Mouse (Mus musculus): ENCODE measurements around the gene Cdk14.
"Not testable (repeated sequence)": the region's sequence is repeated elsewhere in the genome, so short reads cannot be mapped to it uniquely, and the experiment has no call there.

Gene Cdk14

DNA sequence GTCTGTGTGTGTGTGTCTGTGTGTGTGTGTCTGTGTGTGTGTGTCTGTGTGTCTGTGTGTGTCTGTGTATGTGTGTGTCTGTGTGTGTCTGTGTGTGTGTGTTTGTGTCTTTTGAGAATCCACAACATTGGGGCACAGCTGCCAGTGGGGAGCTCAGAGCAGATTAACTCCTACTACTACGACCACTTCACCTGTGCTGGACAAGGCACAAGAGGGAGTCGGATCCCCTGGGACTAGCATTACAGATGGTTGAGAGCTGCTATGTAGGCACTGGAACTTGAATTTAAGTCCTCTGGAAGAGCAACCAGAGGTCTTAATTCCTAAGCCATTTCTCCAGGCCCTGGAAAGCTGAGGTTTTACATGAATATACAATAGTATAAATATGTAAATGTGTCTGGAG is 433.9 kb downstream of the Cdk14 start:
- DNase-seq (ENCODE audit: low spot score): no peak

DNA sequence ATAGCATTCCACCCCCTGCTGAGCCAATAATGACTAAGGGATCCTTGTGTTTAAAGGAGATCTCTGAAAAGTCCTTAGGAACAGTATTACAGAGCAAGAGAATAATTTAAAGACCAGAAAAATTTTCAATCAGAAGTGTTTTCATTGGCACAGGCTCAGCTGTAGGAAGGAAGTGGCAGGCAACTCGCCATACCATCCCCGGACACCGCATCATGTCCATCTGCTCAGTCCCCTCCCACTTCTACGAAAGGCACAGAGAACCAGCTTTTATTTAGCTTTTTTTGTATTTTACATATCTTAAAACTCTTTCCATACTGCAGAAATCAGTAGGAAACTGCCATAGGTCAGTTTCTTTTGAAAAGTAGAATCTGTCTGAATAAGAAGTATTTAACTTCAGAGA is 440.6 kb downstream of the Cdk14 start:
- no peak for DNase-seq (ENCODE audit: low spot score)

GRCm38 (mm10) chr5:4973408-4973807 is 446.7 kb downstream of the Cdk14 start:
- DNase-seq (ENCODE audit: low spot score): no peak

- DNase-seq (ENCODE audit: low spot score): peak; percentile 59
Measured at GRCm38 (mm10) chr5:4962063-4962610, 458.0 kb downstream of the Cdk14 start.

DNA sequence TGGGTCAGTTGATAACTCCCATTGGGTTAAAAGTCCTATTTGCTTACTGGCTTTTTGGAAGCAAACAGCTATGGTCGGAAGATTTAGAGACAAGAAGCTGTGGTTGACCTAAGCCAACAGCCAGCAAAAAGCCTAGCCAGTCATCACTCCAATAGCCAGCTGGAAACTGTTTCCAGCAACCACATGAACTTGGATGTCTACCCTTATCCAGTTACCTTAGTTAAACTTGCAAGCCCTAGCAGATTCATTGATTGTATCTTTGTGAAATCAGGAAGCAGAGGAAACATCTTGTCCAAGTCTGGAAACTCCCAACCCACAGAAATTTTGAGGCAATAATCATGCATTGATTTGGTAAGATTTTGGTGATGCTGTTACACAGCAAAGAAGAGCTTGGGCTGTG is 458.5 kb downstream of the Cdk14 start:
- no peak for DNase-seq (ENCODE audit: low spot score)

GRCm38 (mm10) chr5:4959446-4959845 is 460.7 kb downstream of the Cdk14 start:
- peak; percentile 12 for DNase-seq (ENCODE audit: low spot score)

DNA sequence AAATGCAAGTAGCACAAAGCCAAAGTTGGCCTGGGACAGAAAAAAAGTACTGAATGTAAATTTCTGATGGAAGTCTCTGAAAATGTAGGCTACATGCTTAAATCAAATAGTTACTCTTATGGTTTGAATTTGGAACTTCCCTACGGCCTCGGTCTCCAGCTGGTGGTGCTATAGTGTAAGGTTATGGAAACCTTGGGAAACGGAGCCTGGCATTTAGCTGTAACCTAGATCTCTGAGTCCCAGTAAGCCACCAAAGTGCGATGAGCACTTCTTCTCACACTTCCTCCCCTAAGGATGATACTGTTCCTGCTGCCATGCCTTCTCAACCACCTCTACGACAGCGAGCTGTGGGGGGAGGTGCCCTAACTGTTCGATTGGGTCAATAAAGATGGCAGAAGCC is 464.1 kb downstream of the Cdk14 start:
- no peak for DNase-seq (ENCODE audit: low spot score)

GRCm38 (mm10) chr5:4955392-4955791 is 464.7 kb downstream of the Cdk14 start:
- DNase-seq (ENCODE audit: low spot score): no peak

GRCm38 (mm10) chr5:4949433-4949832 is 470.7 kb downstream of the Cdk14 start:
- DNase-seq (ENCODE audit: low spot score): no peak

GRCm38 (mm10) chr5:4948090-4948954 is 471.8 kb downstream of the Cdk14 start:
- DNase-seq (ENCODE audit: low spot score): no peak

DNA sequence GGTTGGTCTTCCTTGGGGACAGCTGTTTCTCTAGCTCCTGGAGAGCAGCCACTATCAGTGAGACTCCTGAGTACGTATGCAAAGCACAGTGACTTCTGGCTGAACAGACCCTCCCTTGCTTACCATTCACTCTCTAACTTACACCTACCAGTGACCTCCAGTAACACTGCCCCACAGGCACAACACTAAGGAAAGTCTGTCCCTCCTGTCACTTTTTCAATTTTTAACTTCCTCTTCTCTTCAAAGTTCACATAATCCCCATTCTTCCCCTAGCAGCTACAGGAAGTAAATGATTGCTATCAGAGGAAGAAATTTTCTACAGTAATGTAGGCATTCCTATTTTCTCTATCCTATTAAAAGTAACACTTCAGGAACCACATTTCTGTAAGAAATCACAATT is 485.0 kb downstream of the Cdk14 start:
- DNase-seq (ENCODE audit: low spot score): no peak

GRCm38 (mm10) chr5:4934491-4934890 is 485.6 kb downstream of the Cdk14 start:
- no peak for DNase-seq (ENCODE audit: low spot score)

DNA sequence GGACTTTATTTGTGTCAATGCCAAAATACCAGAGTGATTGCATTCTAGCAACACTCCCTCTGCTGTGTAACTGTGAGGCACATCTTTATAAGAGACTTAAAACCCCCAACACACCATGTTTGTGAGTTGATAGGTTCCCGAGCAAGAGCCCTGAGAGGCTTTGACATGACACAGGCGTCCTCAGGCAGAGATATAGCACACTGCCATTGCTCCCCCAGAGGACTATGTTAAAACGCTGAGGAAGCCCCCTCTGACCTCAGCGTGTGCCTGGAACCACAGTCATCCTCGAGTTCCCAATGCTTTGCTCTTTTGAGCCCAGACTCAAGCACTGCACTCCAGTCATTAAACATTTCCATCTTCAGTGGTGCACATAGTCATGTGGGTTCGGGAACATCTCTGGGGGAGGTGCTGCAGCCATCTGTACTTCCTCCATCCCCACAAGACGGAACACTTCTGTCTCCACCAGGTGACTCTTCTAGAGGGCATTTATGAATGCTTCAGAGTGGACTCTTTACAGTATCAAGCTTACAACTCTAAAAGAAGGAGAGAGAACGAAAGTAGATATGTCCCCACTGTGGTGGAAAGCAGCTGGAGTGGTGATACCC is 488.5 kb downstream of the Cdk14 start:
- DNase-seq (ENCODE audit: low spot score): no peak

DNA sequence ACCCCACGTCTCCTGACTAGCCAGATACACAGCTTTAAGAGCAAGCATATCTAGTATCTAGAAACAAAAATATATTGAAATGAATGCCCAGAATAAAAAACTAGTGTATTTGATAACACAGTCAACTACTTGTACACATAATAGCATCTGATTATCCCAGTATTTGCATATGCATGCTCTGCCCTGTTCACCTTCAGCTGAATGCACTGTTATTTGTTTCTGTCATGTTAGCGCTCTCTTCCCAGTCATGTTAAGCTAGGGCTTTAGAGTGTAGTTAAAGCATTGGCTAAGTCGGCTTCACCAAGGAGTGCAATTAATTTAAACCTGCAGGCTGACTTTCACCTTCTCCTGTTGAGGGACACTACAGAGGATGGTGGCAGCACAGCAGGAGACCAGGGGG is 490.5 kb downstream of the Cdk14 start:
- no peak for DNase-seq (ENCODE audit: low spot score)

- no peak for DNase-seq (ENCODE audit: low spot score)
Measured at GRCm38 (mm10) chr5:4924866-4925265, 495.2 kb downstream of the Cdk14 start.

DNA sequence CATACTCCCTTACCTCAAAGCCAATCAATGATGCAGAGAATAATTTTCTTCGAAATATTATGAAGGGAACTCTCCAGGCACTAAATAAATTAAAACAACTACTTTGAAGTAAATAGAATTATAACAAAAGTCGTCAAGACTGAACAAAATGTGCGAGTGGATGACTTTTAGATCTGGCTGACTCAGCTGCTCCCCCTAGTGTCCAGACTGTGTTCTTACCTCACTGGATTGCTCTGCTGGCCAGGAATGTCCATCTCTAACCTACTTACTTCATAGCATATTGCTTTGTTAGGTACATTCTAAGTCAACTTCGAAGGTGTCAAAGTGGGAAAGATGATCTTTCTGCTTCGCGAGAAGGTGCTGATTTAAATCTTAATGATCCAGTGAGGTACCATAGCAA is 501.7 kb downstream of the Cdk14 start:
- DNase-seq (ENCODE audit: low spot score): no peak

DNA sequence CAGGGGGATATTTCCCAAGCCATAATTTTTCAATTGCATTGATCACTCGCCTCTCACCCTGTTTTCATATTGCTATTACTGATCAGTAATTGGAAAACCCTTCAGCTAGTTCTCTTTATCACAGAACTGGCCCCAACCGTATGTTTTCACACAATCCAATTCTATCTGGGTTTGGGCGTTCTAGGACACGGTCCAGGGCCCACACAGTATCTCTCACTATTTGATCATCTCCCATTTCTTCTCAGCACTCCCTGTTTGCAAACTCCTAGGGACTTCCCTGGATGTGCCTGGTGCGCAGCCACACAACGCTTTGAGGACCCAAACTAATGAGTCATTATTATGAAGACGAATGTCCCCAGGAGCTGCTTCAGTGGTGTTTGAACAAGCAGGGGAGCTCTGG is 502.4 kb downstream of the Cdk14 start:
- no peak for DNase-seq (ENCODE audit: low spot score)

DNA sequence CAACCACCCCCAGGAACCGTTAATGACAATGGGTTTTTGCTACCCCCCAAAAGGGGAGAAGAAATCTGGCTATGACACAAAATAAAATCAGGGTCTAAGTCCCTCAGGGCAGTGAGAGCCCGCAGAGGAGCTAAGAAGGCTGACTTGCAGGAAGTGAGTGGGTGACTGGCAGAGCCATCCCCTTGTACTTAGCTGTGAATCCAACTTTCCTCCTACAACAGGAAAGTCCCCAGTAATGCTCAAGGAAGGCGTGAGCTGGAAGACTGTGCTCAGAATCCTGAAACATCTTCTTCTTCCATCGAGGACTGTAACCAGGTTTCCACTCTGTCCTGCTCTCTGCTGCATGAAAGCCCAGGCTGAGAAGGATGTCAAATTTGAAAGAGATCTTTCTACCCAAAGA is 502.8 kb downstream of the Cdk14 start:
- no peak for DNase-seq (ENCODE audit: low spot score)

GRCm38 (mm10) chr5:4916390-4917273 is 503.5 kb downstream of the Cdk14 start:
- no peak for DNase-seq (ENCODE audit: low spot score)

- DNase-seq (ENCODE audit: low spot score): not testable (repeated sequence)
Measured at GRCm38 (mm10) chr5:4904911-4905310, 515.2 kb downstream of the Cdk14 start.

- no peak for DNase-seq (ENCODE audit: low spot score)
Measured at GRCm38 (mm10) chr5:4898241-4898640, 521.9 kb downstream of the Cdk14 start.

DNA sequence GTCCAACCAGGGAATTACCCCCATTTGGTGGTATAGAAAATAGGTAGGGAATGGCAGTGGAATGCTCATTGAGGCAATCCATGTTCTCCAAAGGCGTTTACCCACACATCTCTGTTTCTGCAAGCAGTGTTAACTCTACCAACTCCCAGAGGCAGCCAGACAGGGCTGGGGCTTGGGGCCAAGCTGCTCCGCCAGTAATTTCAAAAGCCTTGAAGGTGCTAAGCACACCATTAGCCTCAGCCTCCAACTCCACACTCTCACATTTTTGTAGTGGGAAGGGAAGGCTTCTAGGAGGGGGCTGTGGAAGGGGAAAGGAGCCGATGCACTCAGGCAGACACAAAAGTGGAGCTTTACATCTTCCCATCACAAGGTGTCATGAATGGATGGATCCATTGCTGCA is 525.1 kb downstream of the Cdk14 start:
- no peak for DNase-seq (ENCODE audit: low spot score)

DNA sequence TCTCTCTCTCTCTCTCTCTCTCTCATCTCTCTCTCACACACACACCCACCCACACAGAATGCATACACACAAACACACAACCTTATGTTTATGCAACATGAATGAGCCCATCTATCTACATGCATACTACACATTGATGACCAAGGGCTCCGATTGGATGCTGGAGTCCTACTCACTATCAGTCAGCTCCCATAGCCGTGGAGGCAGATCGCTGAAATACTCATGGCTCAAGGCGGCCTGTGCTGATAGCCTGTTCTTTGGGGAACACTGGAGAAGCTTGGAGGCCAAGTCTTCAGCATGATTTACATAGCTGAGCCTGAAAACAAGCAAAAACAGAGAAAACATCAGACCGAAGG is 526.3 kb downstream of the Cdk14 start:
- no peak for DNase-seq (ENCODE audit: low spot score)
